Mouse (Mus musculus): ENCODE measurements around the gene Gmcl1. TPM values are rescaled to one million over a fixed set of nuclear protein-coding genes. Genes with fewer than 3 reads are reported as not detected.

Gene Gmcl1
- total RNA-seq, 2 experiments from 2014 or later, result 33.8 to 37.8 TPM

- DNase-seq (ENCODE audit: low spot score in 2 of 2), result no peak
These were observed 7.5 kb upstream of the Gmcl1 start for GRCm38 (mm10) chr6:86740652-86741051.

- DNase-seq (ENCODE audit: low spot score in 2 of 2), result no peak
These were observed 3.6 kb upstream of the Gmcl1 start for GRCm38 (mm10) chr6:86736830-86737229.

- DNase-seq (ENCODE audit: low spot score in 2 of 2), result peak in 1 of 2 experiments; percentile 10
These were observed 3.1 kb upstream of the Gmcl1 start for GRCm38 (mm10) chr6:86736313-86736712.

- DNase-seq (ENCODE audit: low spot score in 2 of 2), result peak in 1 of 2 experiments; percentile 14
These were observed 658 bp downstream of the Gmcl1 start for GRCm38 (mm10) chr6:86732276-86733173.

- no peak for DNase-seq (ENCODE audit: low spot score in 2 of 2)
These were observed 4.5 kb downstream of the Gmcl1 start for GRCm38 (mm10) chr6:86728711-86729110.

GRCm38 (mm10) chr6:86721977-86722376, 11.2 kb downstream of the Gmcl1 start:
- no peak for DNase-seq (ENCODE audit: low spot score in 2 of 2)

GRCm38 (mm10) chr6:86708072-86708774, 25.0 kb downstream of the Gmcl1 start:
- no peak for DNase-seq (ENCODE audit: low spot score in 2 of 2)

- DNase-seq (ENCODE audit: low spot score in 2 of 2), result no peak
These were observed 30.6 kb downstream of the Gmcl1 start for GRCm38 (mm10) chr6:86702577-86702976.

GRCm38 (mm10) chr6:86697903-86698302, 35.3 kb downstream of the Gmcl1 start:
- no peak for DNase-seq (ENCODE audit: low spot score in 2 of 2)

- no peak for DNase-seq (ENCODE audit: low spot score in 2 of 2)
These were observed 37.0 kb downstream of the Gmcl1 start for GRCm38 (mm10) chr6:86696213-86696612.

- peak in 1 of 2 experiments; percentile 13 for DNase-seq (ENCODE audit: low spot score in 2 of 2)
These were observed 38.7 kb downstream of the Gmcl1 start for GRCm38 (mm10) chr6:86694465-86694864.

GRCm38 (mm10) chr6:86689671-86690070, 43.5 kb downstream of the Gmcl1 start:
- DNase-seq (ENCODE audit: low spot score in 2 of 2), result no peak

GRCm38 (mm10) chr6:86686971-86687370, 46.2 kb downstream of the Gmcl1 start:
- no peak for DNase-seq (ENCODE audit: low spot score in 2 of 2)

- DNase-seq (ENCODE audit: low spot score in 2 of 2), result no peak
These were observed 48.5 kb downstream of the Gmcl1 start for GRCm38 (mm10) chr6:86684655-86685011.

- peak; percentile 90 to 91 for DNase-seq (ENCODE audit: low spot score in 2 of 2)
These were observed 49.1 kb downstream of the Gmcl1 start, which contains the start of gene Snrnp27 for GRCm38 (mm10) chr6:86683872-86684654. Gene Snrnp27, minus strand, starts transcription at chr6:86684522.

- no peak for DNase-seq (ENCODE audit: low spot score in 2 of 2)
These were observed 51.9 kb downstream of the Gmcl1 start for GRCm38 (mm10) chr6:86681289-86681688.

- no peak for DNase-seq (ENCODE audit: low spot score in 2 of 2)
These were observed 54.8 kb downstream of the Gmcl1 start for GRCm38 (mm10) chr6:86678341-86678740.

GRCm38 (mm10) chr6:86670873-86671272, 62.3 kb downstream of the Gmcl1 start:
- DNase-seq (ENCODE audit: low spot score in 2 of 2), result peak; percentile 35 to 86

- peak; percentile 100 for DNase-seq (ENCODE audit: low spot score in 2 of 2)
These were observed 63.9 kb downstream of the Gmcl1 start for GRCm38 (mm10) chr6:86669240-86669727.

- no peak for DNase-seq (ENCODE audit: low spot score in 2 of 2)
These were observed 64.5 kb downstream of the Gmcl1 start, which contains the start of gene Mxd1 for GRCm38 (mm10) chr6:86668580-86669239. Gene Mxd1, minus strand, starts transcription at chr6:86669161.

- no peak for DNase-seq (ENCODE audit: low spot score in 2 of 2)
These were observed 66.1 kb downstream of the Gmcl1 start for GRCm38 (mm10) chr6:86667061-86667460.
